Mouse (Mus musculus) thymus, postnatal 14 days (tissue): Measurements from ENCODE around the gene Clcnka.
A peak's percentile ranks its signal among the peaks of the same experiment; 100 is the strongest.

Experiments
- DNase-seq: peaks from one replicate; pipeline ENCODE4 v3.0.0; 2021

The Clcnka gene

DNA sequence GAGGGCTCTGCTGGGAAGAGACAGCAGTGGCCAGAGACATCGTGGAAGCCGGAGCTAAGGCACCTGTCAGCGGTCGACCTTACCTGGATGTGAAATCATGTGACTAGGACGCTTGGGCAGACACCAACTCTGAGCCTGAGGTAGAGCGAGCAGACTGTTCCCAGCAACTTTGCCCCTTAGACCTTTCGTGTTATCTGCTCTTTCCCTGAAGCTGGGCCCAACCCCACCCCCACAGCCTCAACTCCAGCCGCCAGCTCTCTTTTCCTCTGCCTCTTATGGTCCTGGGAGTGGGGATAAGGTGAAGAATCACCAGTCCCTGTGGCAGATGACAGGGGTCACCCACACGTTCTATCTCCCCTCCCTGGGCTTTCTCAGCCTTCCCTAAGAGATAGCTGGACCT, 22.4 kb upstream of the Clcnka start:
- no peak for DNase-seq

DNA sequence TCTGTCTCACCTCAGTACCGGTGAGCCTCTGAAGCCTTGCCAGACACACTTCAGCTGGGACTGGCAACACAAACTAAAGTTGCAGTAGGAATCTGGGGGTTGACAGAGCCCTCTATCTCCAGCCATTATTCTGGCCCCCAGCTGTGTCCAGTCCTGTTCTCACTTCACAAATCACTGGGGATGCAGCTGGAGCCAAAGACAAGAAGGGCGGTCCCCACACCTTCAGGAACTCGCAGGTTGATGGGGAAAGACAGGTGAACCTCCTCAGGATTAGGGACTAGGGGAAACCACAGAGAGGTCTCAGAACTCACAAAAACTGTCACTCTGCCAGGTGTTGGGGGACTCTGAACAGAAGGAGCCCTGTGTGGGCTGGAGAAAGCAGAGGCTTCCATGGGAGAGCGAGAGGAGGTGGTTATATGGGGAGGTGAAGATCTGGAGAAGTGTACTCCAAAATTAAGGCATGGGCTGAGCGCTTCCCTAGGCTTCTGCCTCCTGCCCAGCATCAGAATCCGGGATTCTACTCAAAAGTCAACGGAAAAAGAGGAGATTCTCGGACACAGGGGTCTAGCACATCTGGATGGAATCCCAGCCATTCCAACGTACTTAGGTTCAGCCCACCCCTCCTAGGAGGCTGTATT, 21.8 kb upstream of the Clcnka start, which contains the start of gene Hspb7:
Hspb7 (plus strand) TSS at position 588 of the 638 bp plus-strand sequence.
- DNase-seq = no peak

DNA sequence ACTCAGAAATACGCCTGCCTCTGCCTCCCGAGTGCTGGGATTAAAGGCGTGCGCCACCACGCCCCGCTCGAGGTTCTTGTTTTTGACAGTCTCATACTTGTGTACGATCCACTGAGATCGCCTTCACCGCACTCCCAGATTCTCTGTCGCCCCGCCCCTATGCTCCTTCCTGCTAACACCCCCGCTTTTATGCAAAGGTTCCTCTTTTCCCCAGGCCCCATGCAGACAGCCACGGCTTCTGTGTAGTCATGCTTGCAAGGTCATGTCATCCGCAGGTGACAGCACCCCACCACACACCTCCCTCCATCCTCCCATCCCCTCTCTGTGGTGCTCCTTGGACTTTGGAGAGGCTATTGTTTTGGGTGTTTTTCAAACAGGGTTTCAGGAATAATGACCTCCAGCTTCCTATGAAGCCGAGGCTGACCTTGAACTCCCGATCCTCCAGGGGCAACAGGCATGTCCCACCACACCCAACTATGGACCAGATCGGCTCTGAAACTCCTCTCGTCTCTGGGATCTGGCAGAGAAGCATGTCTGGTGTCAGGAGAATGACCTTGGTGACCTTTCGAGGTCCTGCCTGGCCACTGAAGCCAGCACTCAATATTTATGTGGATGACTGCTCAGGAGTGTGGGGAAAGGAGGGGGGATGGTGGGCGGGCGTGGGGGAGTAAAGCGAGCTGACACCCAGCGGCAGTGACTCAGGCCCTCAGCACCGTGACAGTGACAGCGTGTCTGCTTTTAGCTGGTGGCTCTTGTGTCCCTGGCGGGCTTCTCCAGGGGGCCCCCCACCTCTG, 21.1 kb upstream of the Clcnka start:
- DNase-seq = no peak

DNA sequence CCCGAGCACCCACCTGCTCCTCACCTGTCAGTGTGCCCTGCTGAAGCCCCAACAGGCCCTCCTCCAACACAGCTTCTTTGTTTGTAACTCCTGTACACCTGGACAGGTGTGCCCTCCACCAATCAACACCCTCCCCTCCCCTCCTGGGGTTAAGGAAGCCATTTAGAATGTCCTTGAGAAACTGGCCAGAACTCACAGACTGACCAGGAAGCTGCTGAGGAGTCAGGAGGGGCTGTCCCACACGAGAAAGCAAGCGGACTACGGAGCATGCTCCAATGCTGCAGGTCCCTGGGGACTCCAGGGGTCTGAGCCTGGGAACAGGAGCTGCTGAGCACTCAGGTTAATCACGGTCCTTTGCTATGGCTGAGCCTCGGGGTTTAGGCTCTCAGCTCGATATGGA, 17.4 kb upstream of the Clcnka start, which contains the start of gene Clcnkb:
Clcnkb (minus strand) TSS at position 91 of the 400 bp plus-strand sequence.
- no peak for DNase-seq

DNA sequence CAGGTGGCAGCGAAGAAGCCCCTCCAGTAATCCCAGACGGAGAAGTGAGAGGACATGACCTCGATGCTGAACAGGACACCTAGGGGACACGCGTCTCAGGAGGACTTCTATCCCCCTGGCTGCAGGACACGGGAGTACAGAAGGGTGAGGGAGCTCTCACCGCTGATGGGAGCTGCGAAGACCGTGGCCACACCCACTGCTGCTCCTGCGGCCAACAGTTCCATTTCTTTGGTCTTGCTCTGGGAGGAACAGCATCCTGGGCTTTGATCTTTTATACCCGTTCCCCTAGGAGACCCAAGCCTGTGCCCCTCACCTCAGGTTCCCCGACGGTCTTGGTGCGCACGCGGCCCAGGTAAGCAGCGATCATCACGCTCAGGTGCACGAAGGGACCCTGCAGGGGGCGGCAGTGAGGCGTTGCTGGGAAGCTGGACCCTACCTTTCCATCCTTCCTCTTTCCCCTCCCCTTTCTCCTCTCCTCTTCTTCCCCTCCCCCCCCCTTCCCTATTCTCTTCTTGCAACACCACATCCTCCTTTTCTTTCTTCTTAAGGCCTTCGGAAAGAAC, 13.0 kb upstream of the Clcnka start:
- DNase-seq = no peak

DNA sequence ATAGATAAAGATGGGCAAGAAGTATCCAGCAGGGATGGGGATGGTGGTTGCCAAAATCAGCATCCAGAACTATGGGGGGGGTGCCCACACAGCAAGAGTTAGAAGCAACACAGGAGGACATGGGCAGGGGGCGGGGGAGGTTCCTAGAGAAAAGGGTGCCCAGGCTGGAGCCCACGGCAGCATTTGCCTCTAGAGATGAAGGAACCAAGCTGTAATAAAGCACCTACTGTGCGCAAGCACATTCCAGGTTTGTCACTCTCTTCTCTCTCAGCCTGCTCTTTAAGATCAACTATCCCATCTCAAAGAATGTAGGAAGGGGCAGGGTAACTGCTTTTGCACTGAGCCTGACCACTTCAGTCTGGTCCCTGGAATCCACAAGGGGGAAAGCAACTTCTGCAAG, 10.1 kb upstream of the Clcnka start:
- no peak for DNase-seq

DNA sequence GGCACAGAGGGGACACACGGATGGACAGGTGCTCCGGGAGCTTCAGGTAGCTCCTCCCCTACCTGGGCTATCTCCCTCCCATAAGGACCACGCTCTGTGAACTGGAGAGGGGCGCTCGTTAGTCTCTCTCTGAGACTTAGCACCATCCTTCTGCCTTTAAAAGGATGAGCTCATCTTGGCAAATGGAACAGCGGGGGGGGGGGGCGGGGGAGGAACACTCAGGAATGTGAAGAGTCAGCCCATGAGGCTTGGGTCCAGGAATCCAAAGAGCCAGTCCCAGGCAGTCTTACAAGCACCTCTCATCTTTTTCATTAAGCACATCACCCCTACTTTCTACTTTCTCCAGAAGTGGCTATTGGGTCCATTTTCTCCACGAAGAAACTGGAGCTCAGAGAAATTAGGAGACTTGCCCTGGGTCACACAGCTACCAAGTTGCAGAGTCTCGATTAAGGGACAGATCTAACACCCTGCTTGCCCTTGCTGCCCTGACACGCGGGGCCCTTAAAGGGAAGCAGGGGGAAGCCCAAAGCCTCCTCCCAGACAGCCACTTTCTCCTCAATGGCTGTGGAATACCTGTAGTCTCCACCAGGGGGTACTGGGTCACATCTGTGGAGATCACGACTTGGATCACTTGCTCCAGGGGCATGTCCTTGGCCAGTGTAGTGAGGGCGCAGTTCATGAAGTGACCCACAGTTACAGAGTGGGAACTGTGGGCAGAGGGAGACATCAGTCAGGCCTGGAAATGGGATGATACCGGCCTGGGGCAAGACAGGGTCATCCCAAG, 8.2 kb upstream of the Clcnka start:
- peak; percentile 59 for DNase-seq

DNA sequence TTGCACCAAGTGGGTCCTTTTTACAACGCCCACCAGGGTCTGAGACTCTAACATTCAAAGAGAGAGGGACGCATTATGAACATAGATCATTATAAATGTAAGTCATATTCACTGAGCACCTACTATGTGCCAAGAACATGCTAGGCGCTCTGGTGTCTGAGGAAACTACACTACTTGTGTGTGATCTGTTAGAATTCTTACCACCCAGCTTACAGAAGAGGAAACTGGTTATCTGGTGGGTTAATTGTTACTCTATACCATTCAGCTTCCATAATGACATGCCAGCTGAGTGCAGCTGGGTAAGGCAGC, 6.7 kb upstream of the Clcnka start:
- DNase-seq = no peak

DNA sequence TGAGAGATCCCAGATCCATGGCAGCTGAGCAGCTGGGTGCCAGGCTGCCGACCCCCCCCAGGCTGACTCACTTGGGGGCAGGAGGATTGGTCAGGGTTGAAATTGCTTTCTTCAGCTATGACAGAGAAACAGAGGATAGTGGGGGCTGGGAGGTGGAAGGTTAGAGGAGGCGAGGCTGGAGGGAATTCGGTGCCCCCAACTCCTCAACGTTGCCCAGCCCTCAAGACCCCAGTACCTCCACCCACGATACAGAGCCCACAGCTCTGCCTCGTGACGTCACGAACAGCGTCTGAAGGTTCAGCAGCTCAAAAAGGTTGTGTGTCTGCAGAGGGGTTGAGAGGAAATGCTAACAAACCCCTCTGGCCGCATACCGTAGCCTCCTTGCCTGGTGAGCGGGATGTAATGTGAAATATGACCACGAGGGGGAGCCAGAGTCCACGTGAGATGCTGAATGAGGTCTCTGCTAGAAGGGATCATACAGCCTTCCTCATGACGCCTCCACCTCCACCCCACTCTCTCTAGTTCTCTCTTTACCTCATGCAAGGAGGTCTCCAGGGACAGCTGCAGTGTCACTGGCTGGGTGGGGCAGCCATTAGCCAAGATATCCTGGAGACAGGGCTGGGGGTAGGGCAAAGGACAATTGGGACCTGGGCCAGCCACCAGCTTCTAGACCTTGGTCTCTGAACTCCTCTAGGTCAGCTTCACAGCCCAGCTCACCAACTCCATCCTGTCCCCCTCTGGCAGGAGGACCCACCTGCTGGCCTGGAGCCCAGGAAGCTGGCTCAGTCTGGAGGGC, 6.2 kb upstream of the Clcnka start:
- peak; percentile 89 for DNase-seq

DNA sequence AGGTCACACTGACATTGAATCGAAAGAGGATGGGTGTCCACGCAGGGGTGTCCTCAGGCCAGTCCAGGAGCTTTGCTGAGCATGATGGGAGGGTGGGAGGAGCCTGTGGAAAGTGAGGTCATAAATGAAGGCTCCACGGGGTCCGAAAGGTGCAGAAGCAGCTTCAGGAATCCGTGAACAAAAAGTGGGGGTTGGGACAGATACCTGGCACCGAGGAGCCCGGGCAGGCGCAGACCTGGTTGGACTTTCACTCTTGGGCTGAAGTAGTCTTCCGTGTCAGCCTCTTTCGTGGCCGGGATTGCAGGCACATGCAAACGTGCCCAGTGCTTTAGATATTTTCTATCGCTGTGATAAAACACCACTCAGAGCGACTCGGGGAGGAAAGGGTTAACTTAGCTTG, 1.6 kb upstream of the Clcnka start:
- DNase-seq = no peak

DNA sequence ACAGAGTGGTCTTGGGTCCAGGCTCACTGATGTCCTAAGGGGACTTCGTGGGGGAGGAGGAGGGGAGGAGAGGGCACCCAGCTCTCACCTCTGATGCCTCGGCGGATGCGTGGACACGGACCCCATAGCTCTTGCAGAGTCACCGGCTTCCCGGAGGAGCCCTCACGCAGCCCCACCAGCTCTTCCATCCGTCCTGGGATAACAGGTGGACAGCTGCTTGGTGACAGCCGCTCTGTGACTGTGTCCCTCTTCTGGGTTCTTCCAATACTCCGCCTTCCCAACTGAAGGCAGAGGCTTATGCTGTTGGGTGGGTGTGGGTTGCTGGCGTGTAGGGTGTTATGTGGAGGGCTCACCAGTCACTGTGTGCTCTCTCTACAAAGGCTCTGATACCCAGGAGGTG, 663 bp downstream of the Clcnka start:
- DNase-seq = no peak

DNA sequence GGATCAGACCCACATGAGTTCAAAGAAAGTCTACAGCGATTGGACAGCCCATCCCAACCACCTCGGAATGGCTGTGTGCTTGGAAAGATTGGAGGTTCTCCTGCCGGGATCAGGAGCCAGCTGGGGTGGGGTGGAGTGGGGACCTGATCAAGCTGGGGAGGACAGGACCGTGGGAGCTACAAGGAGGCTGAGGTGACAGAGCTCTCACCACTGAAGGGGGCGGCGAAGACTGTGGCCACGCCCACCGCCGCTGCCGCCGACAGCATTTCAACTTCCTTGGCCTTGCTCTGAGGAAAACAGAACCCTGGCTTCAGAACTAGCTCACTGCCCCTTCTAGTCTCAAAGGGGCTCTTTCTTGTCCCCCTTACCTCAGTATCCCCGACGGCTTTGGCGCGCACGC, 3.8 kb downstream of the Clcnka start:
- peak; percentile 23 for DNase-seq

DNA sequence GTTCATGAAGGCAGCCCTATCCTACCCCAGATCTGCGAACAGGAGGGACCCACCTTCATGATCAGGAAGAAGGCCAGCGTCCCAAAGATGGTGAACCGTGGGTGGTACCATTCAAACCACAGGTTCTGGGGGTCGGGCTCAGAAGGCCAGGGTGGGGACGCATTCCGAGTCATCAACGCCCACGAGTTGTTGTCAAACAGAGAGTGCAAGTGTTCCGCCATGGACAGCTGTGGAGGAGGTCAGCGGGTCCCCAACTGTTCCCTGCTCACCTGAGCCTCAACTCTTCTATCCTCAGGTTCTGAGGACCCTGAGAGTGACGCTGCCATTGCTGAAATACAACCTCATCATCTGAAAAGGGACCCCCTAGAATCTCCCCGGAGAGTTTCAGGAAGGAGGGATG, 7.2 kb downstream of the Clcnka start:
- DNase-seq = no peak

DNA sequence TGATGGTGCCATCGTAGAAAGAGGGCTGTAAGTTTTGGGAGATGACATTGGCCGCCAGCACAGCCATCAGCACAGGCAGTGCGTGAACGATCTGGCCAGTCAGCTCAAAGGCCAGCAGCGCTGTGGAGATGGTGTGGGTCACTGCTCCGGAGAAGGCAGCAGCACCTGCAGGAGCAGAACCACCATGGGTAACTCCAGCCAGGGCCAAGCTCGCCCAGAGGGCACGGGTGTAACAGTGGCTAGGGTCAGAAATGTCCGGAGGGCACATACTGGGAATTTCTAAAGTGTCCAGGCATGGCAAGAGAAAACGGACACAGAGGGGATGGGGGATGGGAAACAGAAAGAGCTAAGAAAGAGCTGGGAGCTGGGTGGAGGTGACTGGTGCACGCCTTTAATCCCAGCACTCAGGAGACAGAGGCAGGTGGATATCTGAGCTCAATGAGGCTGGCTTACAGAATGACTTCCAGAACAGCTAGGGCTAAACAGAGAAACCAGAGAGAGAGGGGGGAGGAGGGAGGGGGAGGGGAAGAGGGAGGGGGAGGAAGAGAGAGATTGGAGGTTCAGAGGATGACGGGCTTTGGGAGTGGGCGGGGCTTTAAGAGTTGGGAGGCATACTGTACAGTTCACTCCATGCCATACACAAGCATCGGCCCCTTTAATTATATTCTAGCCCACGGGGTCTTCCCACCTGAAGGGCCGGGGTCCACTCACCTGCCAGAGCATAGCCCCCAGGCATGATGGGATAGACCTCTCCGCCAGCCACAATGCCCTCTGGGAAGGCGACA, 9.0 kb downstream of the Clcnka start:
- DNase-seq = no peak

DNA sequence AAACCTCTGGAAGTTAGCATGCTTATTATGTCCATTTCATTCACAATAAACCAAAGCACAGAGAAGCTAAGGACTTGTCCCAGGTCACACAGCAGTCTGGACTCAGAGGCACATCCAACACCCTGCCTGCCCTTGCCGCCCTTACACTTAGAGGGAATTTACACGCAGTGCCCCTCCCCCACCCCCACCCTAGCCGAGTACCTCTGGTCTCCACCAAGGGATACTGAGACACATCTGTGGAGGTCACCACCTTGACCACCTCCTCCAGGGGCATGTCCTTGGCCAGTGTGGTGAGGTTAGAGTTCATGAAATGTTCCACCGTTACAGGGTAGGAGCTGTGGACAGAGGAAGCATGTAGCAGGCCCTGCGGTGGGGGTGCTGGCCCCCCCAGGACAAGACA, 10.6 kb downstream of the Clcnka start:
- DNase-seq = no peak

DNA sequence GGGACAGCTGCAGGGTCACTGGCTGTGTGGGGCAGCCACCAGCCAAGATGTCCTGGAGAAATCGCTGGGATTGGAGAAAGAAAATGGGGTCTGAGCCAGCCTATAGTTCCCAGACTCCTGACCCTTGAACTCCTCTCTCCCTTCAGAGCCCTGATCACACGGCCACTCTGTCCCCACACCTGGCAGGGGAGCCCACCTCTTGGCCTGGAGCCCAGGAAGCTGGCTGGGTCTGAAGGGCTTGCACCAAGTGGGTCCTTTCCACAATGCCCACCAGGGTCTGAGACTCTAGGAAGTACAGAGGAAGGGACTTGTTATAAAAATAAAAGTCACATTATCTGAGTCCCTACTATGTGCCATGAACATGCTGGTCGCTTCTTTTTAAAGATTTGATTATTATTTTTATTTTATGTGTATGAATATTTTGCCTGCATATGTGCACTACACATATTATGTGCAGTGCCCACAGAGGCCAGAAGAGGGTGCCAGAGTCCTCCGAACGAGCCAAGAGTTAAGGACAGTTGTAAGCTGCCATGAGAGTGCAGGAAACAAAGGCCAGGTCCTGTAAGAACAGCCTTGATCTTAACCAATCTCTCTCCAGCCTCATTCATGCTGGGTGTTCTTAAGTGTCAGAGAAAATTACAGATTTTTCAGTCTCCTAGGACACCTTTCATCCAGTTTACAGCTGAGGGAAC, 11.3 kb downstream of the Clcnka start:
- peak; percentile 77 for DNase-seq

DNA sequence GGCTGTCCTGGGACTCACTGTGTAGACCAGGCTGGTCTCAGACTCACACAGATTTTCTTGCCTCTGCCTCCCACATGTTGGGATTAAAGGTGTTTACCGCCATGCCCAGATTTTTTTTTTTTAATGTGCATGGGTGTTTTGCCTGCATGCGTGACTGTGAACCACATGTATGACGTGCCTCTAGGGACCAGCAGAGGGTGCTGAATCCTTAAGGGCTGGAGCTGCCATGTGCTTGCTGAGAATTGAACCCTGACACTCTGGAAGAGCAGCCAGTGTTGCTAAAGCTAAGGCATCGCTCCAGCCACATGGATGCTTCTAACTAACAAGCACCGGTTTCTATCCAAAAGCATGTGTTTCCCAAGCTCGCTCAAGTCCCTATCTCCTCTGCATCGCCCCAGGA, 12.4 kb downstream of the Clcnka start:
- no peak for DNase-seq

DNA sequence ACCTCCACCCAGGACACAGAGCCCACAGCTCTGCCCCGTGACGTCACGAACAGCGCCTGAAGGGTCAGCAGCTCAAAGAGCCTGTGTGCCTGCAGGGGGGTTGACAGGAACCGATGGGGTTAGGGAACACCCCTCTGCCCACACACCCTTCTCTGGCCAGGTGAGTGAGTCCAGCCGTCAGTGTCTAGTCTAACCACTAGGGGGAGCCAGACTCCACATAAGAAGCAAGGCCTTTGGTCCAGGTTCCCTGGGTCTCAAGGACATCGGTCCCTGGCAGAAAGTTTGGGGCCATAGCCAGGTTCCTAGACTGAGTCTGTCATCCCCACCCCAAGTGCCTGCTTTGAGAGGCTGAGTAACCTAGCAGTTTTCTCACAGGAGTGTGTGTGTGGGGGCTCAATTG, 13.2 kb downstream of the Clcnka start:
- peak; percentile 55 for DNase-seq

DNA sequence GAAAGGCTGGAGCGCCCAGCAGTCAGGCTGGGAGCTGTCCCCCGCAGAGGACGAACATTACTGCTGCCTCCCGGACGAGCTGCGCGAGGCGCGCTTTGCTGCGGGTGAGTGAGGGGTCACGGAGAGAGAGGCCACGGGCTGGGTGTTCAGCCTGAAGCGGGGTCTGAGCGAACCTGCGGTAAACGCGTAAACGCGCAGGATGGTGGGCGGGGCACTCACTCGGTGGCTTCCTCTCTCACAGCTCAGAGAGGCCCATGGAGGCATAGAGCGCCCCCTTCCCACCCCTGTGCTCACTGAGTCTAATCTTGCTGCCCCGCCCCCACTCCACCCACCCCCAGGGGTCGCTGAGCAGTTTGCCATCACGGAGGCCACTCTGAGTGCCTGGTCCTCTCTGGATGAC, 16.1 kb downstream of the Clcnka start:
- DNase-seq = peak; percentile 64

DNA sequence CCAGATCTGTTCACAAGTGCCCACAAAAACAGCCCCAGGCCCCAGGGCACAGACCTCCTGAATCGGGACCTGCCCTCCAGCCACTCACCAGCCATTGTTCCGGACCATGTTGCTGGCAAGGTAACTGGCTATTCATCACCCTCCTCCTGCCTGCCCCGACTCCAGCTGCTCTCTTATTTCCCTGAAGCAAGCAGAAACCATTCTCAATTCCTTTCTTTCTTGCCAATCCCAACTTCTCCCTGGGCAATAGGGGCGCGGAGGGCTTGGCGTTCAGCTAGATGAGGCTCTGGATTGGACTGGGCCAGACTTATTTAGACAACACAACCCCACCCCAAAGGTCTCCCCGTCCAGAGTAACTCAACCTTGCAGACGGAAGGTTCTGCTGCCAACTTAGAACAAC, 18.9 kb downstream of the Clcnka start:
- no peak for DNase-seq

DNA sequence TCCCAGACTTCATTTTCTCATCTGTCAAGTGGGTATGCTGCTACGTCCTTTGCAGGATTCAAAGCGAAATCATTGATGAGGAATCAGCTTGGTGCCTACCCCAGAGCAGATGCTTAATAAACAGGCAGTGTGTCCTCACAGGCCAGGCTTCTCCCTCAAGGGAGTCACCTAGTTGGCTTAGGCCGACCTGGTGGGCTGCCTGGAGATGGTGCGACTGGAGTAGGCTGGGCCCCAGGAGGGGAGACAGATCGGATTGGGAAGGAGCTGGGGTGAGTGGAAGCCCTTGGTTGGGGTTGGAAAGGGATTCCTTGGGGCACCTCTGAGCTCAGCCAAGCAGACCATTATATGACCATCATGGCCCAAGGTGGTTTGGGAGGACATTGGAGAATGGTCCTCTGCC, 26.1 kb downstream of the Clcnka start:
- no peak for DNase-seq
